Mouse (Mus musculus): Measurements from ENCODE around the gene Tdp2. TPM values are rescaled to one million over a fixed set of nuclear protein-coding genes. Genes with fewer than 3 reads are reported as not detected.

The Tdp2 gene
- 33.9 and 36.0 TPM in 2 replicates for polyA plus RNA-seq (2014; fragmentation: Nextera tagmentation; extraction: Ambion mirVana)

- Histone ChIP-seq H3K4me3 (ENCODE audit: low read depth, low read length) (peak within 1 kb of the TSS; percentile 91), H3K27me3 (ENCODE audit: control insufficient read depth, insufficient read depth, low read length) (peaks cover 2% of the 10 kb centered on the region; the same call in 1 of the 2 replicates), H3K36me3 (ENCODE audit: control insufficient read depth, insufficient read depth, low read length) (no peaks in the 10 kb centered on the region), H3K9ac (replicated peaks; ENCODE audit: low read depth, low read length) (peak within 1 kb of the TSS; percentile 91), H3K4me1 (ENCODE audit: control insufficient read depth, insufficient read depth, low read length) (peaks cover 19% of the 10 kb centered on the region), H3K4me2 (ENCODE audit: low read depth, low read length) (peak within 1 kb of the TSS; percentile 75), H3K9me3 (ENCODE audit: control insufficient read depth, low read length) (no peaks in the 10 kb centered on the region), H3K27ac (ENCODE audit: low read depth, low read length) (peak within 1 kb of the TSS; percentile 85)
- under 1% methylated on average over 86 of the region's 90 CpGs for WGBS
- peak; percentile 98 for ATAC-seq (ENCODE audit: low read depth)
Observed at GRCm38 (mm10) chr13:24831353-24832130, at the start of gene Tdp2, which contains the start of gene Acot13. Gene Tdp2, plus strand, starts transcription at chr13:24831679. Gene Acot13, minus strand, starts transcription at chr13:24831540.

DNA sequence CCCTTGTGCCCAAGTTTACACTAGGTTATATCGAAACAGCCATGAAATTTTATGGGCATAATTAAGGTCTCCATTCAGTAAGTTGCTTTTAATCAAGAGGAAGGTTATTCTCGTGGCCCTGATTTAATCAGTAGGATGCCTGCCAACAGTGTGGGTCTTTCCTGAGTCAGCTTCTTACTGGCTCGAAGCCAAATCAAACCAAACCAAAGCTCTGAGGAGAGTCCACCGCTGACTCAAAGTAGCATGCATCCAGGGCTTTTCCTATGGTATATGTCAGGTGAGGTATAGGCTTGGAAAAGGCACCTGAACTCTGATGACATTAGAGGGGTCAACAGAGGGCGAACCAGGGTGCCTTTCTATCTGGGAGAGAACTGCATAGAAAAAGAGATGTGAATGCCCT lies 49.6 kb upstream of the Tdp2 start:
- H3K9ac ChIP-seq (replicated peaks; ENCODE audit: low read depth, low read length) = no peak overlapping the region
- WGBS = 59% methylated on average over 5 of the region's 5 CpGs
- H3K4me3 ChIP-seq (ENCODE audit: low read depth, low read length) = no peak overlapping the region
- no peak overlapping the region for H3K4me2 ChIP-seq (ENCODE audit: low read depth, low read length)
- no peaks in the 10 kb centered on the region for H3K36me3 ChIP-seq (ENCODE audit: control insufficient read depth, insufficient read depth, low read length)
- no peak overlapping the region for H3K27ac ChIP-seq (ENCODE audit: low read depth, low read length)
- ATAC-seq (ENCODE audit: low read depth) = no peak; the same call in 1 of the 2 replicates
- H3K9me3 ChIP-seq (ENCODE audit: control insufficient read depth, low read length) = no peaks in the 10 kb centered on the region
- H3K27me3 ChIP-seq (ENCODE audit: control insufficient read depth, insufficient read depth, low read length) = no peaks in the 10 kb centered on the region
- H3K4me1 ChIP-seq (ENCODE audit: control insufficient read depth, insufficient read depth, low read length) = 0 out of 2 replicates have a peak, but pooled peaks cover 3% of the 10 kb centered on the region

DNA sequence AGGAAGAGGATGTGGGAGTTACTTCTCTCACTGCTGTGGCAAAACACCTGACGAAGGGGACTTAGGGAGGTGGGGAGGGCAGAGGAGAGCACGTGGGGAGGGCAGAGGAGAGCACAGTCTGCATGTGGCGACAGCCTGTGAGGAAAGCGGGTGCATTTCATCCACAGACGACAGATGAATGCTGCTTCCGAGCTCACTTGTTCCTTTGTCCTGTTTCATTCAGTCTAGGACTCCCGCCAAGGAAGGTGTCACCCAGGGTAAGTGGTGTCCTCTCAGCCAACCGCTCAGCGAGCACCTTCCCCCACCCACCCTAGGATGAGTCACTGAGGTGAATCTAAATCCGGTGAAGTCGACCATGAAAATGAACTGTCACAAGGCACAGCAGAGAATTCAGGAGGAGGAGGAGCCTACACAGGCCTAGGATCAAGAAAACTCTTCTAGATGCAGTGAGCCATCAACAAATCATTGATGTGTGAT lies 45.4 kb upstream of the Tdp2 start:
- no peak overlapping the region for H3K4me3 ChIP-seq (ENCODE audit: low read depth, low read length)
- H3K36me3 ChIP-seq (ENCODE audit: control insufficient read depth, insufficient read depth, low read length) = no peaks in the 10 kb centered on the region
- no peaks in the 10 kb centered on the region for H3K27me3 ChIP-seq (ENCODE audit: control insufficient read depth, insufficient read depth, low read length)
- H3K4me1 ChIP-seq (ENCODE audit: control insufficient read depth, insufficient read depth, low read length) = 0 out of 2 replicates have a peak, but pooled peaks cover 3% of the 10 kb centered on the region
- H3K9me3 ChIP-seq (ENCODE audit: control insufficient read depth, low read length) = no peaks in the 10 kb centered on the region
- no peak for ATAC-seq (ENCODE audit: low read depth)
- WGBS = 55% methylated on average over 11 of the region's 11 CpGs
- no peak overlapping the region for H3K9ac ChIP-seq (replicated peaks; ENCODE audit: low read depth, low read length)
- H3K27ac ChIP-seq (ENCODE audit: low read depth, low read length) = no peak overlapping the region
- H3K4me2 ChIP-seq (ENCODE audit: low read depth, low read length) = no peak overlapping the region

- Histone ChIP-seq H3K4me2 (ENCODE audit: low read depth, low read length) (no peak overlapping the region), H3K4me3 (ENCODE audit: low read depth, low read length) (no peak overlapping the region), H3K27ac (ENCODE audit: low read depth, low read length) (no peak overlapping the region), H3K36me3 (ENCODE audit: control insufficient read depth, insufficient read depth, low read length) (no peaks in the 10 kb centered on the region), H3K9ac (replicated peaks; ENCODE audit: low read depth, low read length) (no peak overlapping the region), H3K4me1 (ENCODE audit: control insufficient read depth, insufficient read depth, low read length) (no peaks in the 10 kb centered on the region), H3K27me3 (ENCODE audit: control insufficient read depth, insufficient read depth, low read length) (no peaks in the 10 kb centered on the region), H3K9me3 (ENCODE audit: control insufficient read depth, low read length) (no peaks in the 10 kb centered on the region)
- no peak for ATAC-seq (ENCODE audit: low read depth)
- WGBS = 86% methylated on average over 5 of the region's 5 CpGs
Observed at GRCm38 (mm10) chr13:24787477-24787876, 44.0 kb upstream of the Tdp2 start.

DNA sequence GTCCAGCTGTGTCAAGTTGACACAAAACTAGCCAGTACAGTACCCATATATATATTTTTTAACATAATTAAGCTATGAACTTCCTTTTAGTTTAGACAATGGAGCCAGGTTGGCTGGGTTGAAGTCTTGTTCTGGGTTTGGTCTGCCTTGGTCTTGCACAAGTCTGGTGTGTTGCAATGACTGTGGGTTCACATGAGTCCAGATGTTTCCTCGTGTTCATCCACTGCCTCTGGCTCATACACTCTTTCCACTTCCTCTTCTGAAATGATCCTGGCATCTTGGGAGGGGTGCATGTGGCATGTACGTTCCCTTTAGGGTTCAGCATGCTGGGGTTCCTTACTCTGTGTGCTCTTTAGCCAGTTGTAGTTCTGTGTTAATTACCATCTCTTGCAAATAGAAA lies 40.1 kb upstream of the Tdp2 start:
- H3K27ac ChIP-seq (ENCODE audit: low read depth, low read length) = no peak overlapping the region
- 84% methylated on average over 2 of the region's 2 CpGs for WGBS
- ATAC-seq (ENCODE audit: low read depth) = no peak
- H3K4me3 ChIP-seq (ENCODE audit: low read depth, low read length) = no peak overlapping the region
- H3K27me3 ChIP-seq (ENCODE audit: control insufficient read depth, insufficient read depth, low read length) = no peaks in the 10 kb centered on the region
- no peaks in the 10 kb centered on the region for H3K36me3 ChIP-seq (ENCODE audit: control insufficient read depth, insufficient read depth, low read length)
- H3K4me1 ChIP-seq (ENCODE audit: control insufficient read depth, insufficient read depth, low read length) = no peaks in the 10 kb centered on the region
- no peak overlapping the region for H3K4me2 ChIP-seq (ENCODE audit: low read depth, low read length)
- no peak overlapping the region for H3K9ac ChIP-seq (replicated peaks; ENCODE audit: low read depth, low read length)
- H3K9me3 ChIP-seq (ENCODE audit: control insufficient read depth, low read length) = no peaks in the 10 kb centered on the region

DNA sequence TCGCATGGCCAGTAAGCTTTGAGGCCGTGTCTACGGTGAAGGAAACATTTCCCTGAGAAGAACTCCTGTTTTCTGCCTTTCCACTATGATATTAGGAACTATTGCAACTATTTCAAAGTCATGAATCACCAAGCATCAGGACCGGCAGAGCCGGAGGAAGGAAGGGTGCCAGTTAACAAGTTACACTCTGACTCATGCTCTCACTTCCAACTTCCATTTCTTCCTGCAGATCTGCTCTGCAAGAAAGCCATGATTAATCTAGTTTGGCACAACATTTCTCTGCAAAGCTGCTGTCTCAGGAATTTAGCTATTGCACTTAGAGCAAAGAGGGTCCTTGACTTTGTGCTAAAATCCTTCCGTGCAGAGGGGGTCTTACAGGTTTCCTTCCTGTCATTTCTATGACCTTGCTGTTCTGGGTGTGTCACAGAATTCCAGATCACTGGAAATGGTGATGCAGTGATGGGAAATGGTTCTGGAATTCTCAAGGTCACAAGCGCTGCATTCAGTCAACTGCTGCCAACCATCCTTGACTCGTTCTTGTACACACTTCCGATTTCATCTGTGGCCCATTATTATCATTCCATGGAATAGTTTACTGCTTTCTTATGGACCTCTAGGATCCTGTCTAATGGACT lies 39.0 kb upstream of the Tdp2 start:
- Histone ChIP-seq H3K9me3 (ENCODE audit: control insufficient read depth, low read length) (no peaks in the 10 kb centered on the region), H3K4me3 (ENCODE audit: low read depth, low read length) (no peak overlapping the region), H3K27me3 (ENCODE audit: control insufficient read depth, insufficient read depth, low read length) (no peaks in the 10 kb centered on the region), H3K9ac (replicated peaks; ENCODE audit: low read depth, low read length) (no peak overlapping the region), H3K27ac (ENCODE audit: low read depth, low read length) (no peak overlapping the region), H3K36me3 (ENCODE audit: control insufficient read depth, insufficient read depth, low read length) (no peaks in the 10 kb centered on the region), H3K4me2 (ENCODE audit: low read depth, low read length) (no peak overlapping the region), H3K4me1 (ENCODE audit: control insufficient read depth, insufficient read depth, low read length) (no peaks in the 10 kb centered on the region)
- WGBS = 90% methylated on average over 9 of the region's 9 CpGs
- no peak for ATAC-seq (ENCODE audit: low read depth)

DNA sequence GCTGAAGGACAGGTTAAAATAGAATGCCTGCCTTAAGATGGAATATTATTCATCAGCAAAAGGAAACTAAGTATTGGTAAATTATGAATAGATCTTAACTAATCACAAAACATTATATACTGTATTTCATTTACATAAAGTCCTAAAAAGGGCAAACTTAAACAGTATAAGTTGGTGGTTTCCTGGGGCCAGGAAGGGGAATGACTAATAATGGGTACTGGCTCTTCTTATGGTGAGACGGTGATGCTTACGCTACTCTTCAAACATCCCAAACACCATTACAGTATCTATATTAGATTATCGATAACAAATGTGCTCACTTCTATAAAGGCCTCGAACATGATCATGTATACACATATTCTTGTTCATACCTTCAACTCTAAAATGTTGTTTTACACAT lies 32.8 kb upstream of the Tdp2 start:
- WGBS = 98% methylated on average over 4 of the region's 4 CpGs
- no peaks in the 10 kb centered on the region for H3K9me3 ChIP-seq (ENCODE audit: control insufficient read depth, low read length)

DNA sequence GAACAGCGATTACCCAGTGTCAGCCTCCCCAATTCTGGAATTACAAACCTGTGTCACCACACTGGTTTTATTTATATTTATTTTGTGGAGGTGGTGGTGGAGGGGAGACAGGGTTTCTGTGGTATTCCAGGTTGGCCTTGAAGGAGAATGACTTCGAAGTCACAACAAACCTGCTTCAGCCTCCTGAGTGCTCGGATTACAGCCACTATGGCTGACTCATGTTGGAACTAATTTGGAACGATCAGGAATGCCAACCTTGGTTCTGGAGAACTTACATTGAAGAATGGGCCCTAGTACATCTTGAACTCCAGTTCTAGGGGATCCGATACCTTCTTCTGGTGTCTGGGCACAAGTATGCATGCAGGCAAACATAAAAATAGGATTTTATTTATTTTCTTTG lies 32.1 kb upstream of the Tdp2 start:
- Histone ChIP-seq H3K4me3 (ENCODE audit: low read depth, low read length) (peak overlapping the region; percentile 64), H3K36me3 (ENCODE audit: control insufficient read depth, insufficient read depth, low read length) (no peaks in the 10 kb centered on the region), H3K27ac (ENCODE audit: low read depth, low read length) (no peak overlapping the region), H3K9ac (replicated peaks; ENCODE audit: low read depth, low read length) (no peak overlapping the region), H3K4me1 (ENCODE audit: control insufficient read depth, insufficient read depth, low read length) (peaks cover 20% of the 10 kb centered on the region), H3K4me2 (ENCODE audit: low read depth, low read length) (peak overlapping the region; percentile 93), H3K27me3 (ENCODE audit: control insufficient read depth, insufficient read depth, low read length) (no peaks in the 10 kb centered on the region), H3K9me3 (ENCODE audit: control insufficient read depth, low read length) (no peaks in the 10 kb centered on the region)
- no peak for ATAC-seq (ENCODE audit: low read depth)
- WGBS = 73% methylated on average over 5 of the region's 5 CpGs

More for the DNA sequence above, 32.8 kb upstream of the Tdp2 start:
- H3K36me3 ChIP-seq (ENCODE audit: control insufficient read depth, insufficient read depth, low read length) = no peaks in the 10 kb centered on the region
- no peak overlapping the region for H3K4me2 ChIP-seq (ENCODE audit: low read depth, low read length)
- H3K27me3 ChIP-seq (ENCODE audit: control insufficient read depth, insufficient read depth, low read length) = no peaks in the 10 kb centered on the region
- no peak for ATAC-seq (ENCODE audit: low read depth)
- no peak overlapping the region for H3K9ac ChIP-seq (replicated peaks; ENCODE audit: low read depth, low read length)
- H3K4me1 ChIP-seq (ENCODE audit: control insufficient read depth, insufficient read depth, low read length) = peaks cover 14% of the 10 kb centered on the region
- H3K4me3 ChIP-seq (ENCODE audit: low read depth, low read length) = no peak overlapping the region
- no peak overlapping the region for H3K27ac ChIP-seq (ENCODE audit: low read depth, low read length)

All from neural tube, embryonic 14.5 days (tissue).